Mouse (Mus musculus) thymus, postnatal 36 days (tissue): ENCODE data around the gene Gm21188.
"Not testable (repeated sequence)": the region's sequence is repeated elsewhere in the genome, so short reads cannot be mapped to it uniquely, and the experiment has no call there.

ENCODE experiments used
- DNase-seq, 2 experiments: peaks; one replicate each; pipeline ENCODE4 v3.0.0; 2022; ENCODE audit warnings: mixed read lengths in 2 of 2

The Gm21188 gene

GRCm38 (mm10) chr13:120026373-120026772 is 25.6 kb downstream of the Gm21188 start:
- not testable (repeated sequence) for DNase-seq

GRCm38 (mm10) chr13:120025576-120025975 is 26.4 kb downstream of the Gm21188 start:
- DNase-seq, result not testable (repeated sequence)

- DNase-seq, result not testable (repeated sequence)
Observed at GRCm38 (mm10) chr13:120025004-120025403, 27.0 kb downstream of the Gm21188 start.

- DNase-seq, result not testable (repeated sequence)
Observed at GRCm38 (mm10) chr13:120024581-120024980, 27.4 kb downstream of the Gm21188 start.

GRCm38 (mm10) chr13:120021477-120021876 is 30.5 kb downstream of the Gm21188 start:
- not testable (repeated sequence) for DNase-seq

GRCm38 (mm10) chr13:120015348-120016007 is 36.5 kb downstream of the Gm21188 start:
- not testable (repeated sequence) for DNase-seq

GRCm38 (mm10) chr13:120013962-120014361 is 38.0 kb downstream of the Gm21188 start:
- not testable (repeated sequence) for DNase-seq

GRCm38 (mm10) chr13:120013544-120013943 is 38.5 kb downstream of the Gm21188 start:
- DNase-seq, result not testable (repeated sequence)

- DNase-seq, result not testable (repeated sequence)
Observed at GRCm38 (mm10) chr13:120010068-120010467, 41.9 kb downstream of the Gm21188 start.

GRCm38 (mm10) chr13:119999215-119999614 is 52.8 kb downstream of the Gm21188 start:
- not testable (repeated sequence) for DNase-seq

GRCm38 (mm10) chr13:119998442-119999086 is 53.4 kb downstream of the Gm21188 start:
- DNase-seq, result not testable (repeated sequence)

GRCm38 (mm10) chr13:119991917-119992496 is 60.0 kb downstream of the Gm21188 start:
- not testable (repeated sequence) for DNase-seq

GRCm38 (mm10) chr13:119991264-119991663 is 60.7 kb downstream of the Gm21188 start:
- DNase-seq, result not testable (repeated sequence)
